Mouse (Mus musculus) inflammation-experienced regulatory T-cells, adult 6 months (primary cell): ENCODE results near the gene 6330409D20Rik. TPM values are rescaled to one million over a fixed set of nuclear protein-coding genes. Genes with fewer than 3 reads are reported as not detected.

Experiments
- ATAC-seq: one replicate; pipeline ENCODE4 v1.8.0; 2017
- polyA plus RNA-seq, 3 experiments: library from polyadenylated mRNA; unstranded; fragments of 100-300 nt; shearing (Covaris generic); gene quantifications; one replicate each; pipeline ENCODE4 v1.2.1; 2017

The 6330409D20Rik gene
- polyA plus RNA-seq, 3 experiments from 2014 or later: 1.2 to 1.3 TPM; not detected in 1

DNA sequence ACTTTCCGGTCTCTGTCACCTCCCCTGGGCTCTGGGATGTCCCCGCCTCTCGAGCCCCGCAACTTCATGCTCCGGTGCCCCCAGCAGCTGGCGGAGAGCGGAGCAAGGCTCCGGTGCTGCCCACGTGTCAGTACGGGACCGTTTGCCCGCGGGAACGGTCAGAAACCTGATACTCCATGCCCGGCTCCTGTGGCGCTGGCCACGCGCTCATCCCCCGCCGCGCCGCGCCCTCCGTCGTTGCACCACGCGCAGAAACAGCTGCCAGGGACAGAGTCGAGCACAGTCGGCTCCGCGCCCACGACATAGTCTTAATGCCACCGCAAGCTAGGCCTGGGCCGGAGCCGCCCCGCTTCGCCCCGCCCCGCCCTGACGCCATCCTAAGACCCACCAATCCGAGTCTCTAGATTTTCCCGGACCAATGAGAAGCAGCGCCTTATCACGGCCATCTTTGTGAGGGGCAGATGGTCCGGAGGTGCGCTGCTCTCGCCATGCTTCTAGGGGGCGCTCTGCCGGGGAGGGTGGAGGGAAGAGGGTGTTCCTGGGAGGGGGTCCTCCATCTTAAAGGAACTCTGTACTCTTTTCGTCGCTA is 46.9 kb downstream of the 6330409D20Rik start:
- peak; percentile 98 for ATAC-seq

GRCm38 (mm10) chr2:32693282-32693681 is 47.5 kb downstream of the 6330409D20Rik start:
- ATAC-seq: no peak

- ATAC-seq: no peak
Observed at GRCm38 (mm10) chr2:32692496-32692895, 48.3 kb downstream of the 6330409D20Rik start.

GRCm38 (mm10) chr2:32691041-32691440 is 49.8 kb downstream of the 6330409D20Rik start:
- ATAC-seq: no peak

DNA sequence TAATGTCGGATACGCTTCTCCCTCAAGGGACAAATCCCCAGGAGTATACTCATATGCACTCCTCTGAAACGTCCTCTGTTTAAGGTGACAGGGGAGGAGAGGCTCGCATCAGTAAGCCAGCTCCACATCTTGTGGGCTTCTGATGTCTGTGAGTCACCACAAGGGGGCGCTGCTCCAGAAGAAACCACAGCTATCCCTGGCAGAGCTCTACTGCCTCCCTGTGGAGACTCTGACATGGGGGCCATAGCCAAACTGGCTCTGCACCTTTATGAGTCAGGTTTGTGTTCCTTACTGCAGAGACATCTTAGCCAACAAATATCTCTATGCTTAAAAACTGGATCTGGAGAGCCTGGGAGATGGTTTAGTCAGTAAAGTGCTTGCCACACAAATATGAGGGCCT is 51.4 kb downstream of the 6330409D20Rik start:
- ATAC-seq: peak; percentile 61

DNA sequence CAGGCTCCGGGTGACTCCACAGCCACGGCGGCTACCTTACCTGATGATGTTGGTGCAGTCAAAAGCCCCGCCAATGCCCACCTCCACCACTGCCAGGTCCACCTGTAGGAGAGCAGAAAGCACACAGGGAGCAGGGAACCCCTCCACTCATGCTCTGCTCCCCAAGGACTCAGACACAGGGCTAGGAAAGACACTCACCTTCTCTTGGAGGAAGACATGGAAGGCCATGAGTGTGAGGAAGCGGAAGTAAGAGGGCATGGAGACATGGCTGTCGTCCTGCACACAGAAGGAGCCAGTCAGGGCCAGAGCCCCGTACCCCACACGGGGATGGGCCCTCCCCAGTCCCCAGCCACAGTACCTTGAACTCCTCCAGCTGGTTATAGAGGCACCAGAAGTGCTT is 53.3 kb downstream of the 6330409D20Rik start:
- no peak for ATAC-seq

GRCm38 (mm10) chr2:32686640-32687039 is 54.2 kb downstream of the 6330409D20Rik start:
- no peak for ATAC-seq

DNA sequence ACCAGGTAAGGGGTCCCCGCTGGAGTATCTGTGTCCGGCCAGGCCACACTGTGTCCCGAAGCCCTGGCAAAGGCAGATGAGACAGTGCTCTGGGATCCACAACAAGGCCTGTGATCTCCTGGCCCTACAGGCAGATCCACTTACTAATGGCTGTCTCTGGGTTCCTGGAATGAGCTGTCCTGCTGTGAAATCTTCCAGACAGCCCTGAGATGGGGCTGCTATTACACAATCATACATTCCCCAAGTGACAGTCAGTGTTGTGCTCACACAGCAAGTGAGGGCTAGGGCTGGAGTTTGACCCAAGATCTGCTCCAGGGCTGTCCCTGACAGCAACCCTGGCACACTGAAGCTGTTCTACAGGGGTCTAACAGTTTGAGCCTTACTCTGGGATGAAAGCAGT is 55.0 kb downstream of the 6330409D20Rik start:
- no peak for ATAC-seq

DNA sequence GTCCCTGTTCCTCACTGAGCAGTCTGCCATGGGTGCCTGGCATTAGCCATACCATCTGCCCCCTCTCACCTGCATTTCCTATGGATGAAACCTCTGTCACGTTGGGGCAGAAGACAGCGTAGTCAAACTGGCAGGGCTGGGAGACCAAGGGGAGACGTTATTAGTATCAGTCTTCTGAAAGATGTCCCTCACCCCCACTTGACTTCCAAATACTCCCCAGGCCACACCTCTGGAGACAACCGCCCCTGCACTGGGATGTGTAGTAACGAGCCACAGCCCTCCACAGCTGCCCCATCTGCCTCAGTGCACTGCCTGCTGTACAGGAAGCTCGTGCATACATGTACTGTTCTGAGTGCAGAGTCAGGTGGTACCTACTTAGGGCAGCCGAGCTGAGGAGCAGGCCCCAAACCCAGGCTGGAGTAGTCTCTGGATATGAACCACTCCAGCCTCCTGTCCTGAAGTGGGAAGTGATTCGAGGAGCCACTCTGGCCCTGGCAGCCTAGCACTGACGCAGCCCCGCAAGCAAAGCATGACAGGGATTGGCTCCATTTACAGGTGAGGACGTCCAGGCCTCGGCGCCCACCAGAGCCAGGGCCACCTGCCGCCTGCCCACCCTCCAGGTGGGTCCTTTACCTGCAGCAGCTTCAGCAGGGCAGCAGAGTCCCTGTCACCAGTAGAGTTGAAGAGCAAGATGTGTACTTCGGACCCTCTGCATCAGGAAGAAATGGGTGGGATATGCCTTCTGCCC is 56.0 kb downstream of the 6330409D20Rik start:
- ATAC-seq: no peak

DNA sequence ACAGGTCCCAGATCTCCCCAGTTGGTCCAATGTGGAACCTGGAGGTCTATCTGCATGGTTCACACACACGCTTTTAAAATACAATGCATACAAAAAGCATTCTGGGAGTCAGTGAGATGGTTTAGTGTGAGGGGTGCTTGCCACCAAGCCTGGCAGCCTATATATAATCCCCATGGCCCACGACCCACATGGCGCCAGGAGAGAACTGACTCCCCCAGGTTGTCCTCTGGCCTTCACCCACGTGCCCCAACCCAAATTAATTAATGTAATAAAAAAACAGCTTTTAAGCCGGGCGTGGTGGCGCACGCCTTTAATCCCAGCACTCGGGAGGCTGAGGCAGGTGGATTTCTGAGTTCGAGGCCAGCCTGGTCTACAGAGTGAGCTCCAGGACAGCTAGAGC is 57.1 kb downstream of the 6330409D20Rik start:
- no peak for ATAC-seq

DNA sequence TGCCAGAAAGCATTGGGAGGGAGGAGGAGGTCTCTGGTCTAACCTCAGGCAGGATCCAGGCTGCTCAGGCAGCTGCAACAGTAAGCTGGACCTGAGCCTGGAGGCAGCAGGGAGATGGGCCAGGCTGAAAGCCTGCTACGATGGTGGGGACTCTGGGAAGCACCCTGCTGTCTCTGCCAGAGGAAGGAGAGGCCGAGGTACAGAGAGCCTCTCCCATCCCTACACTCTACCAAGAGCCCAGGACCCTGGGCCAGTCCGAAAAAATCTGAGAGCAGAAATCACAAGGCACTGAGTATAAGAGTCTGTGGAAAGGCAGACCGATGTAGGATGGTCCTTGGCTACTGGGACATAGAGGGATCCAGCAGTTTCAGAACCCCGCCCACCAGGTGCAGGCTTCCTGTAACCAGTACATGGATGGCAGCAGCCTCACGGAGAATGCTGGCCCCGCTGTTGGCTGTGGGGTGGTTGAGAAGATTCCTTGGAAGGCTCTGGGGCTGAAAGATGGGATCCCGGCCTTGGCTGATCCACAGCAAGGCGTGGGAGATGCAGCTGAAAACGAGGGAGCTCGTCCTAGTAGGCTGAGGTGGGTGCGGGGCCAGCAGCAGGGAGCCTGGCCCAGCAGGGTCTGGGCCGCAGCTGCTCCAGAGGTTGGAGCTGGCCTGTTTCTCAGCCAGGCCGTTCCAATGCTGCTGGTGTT is 57.9 kb downstream of the 6330409D20Rik start:
- no peak for ATAC-seq

Other genes with a start within 250 kb of the 6330409D20Rik start
- 10 to 100 TPM; 40.7 to 52.4 (median 50.7) TPM for gene Fam102a, start 205.7 kb downstream of the 6330409D20Rik start, polyA plus RNA-seq
- 100 to 1,000 TPM; 126 to 160 (median 144) TPM for gene Dpm2, start 170.2 kb downstream of the 6330409D20Rik start, polyA plus RNA-seq
- gene Pip5kl1, start 166.2 kb downstream of the 6330409D20Rik start, polyA plus RNA-seq: not detected
- under 1 TPM in 1 of 3 experiments, not detected in 2; 0.31 TPM for gene 9430097D07Rik, start 165.3 kb downstream of the 6330409D20Rik start, polyA plus RNA-seq
- gene St6galnac4, start 153.9 kb downstream of the 6330409D20Rik start, polyA plus RNA-seq: 10 to 100 TPM; 31.5 to 42.6 (median 33.5) TPM
- 1 to 10 TPM; 3.4 to 5.1 (median 4.3) TPM for gene St6galnac6, start 141.3 kb downstream of the 6330409D20Rik start, polyA plus RNA-seq
- gene Ak1, start 119.3 kb downstream of the 6330409D20Rik start, polyA plus RNA-seq: under 1 TPM in 1 of 3 experiments, not detected in 2; 0.52 TPM
- gene Eng, start 94.4 kb downstream of the 6330409D20Rik start, polyA plus RNA-seq: not detected
- 1 to 10 TPM; 3.2 to 7.2 (median 5.8) TPM for gene Fpgs, start 36.9 kb downstream of the 6330409D20Rik start, polyA plus RNA-seq
- 10 to 100 TPM; 21.2 to 31.2 (median 30.4) TPM for gene Cdk9, start 27.9 kb downstream of the 6330409D20Rik start, polyA plus RNA-seq
- 10 to 100 TPM; 56.2 to 83.0 (median 61.4) TPM for gene Sh2d3c, start 20.0 kb downstream of the 6330409D20Rik start, polyA plus RNA-seq
- 10 to 100 TPM; 56.4 to 69.0 (median 67.4) TPM for gene Tor2a, start 16.2 kb upstream of the 6330409D20Rik start, polyA plus RNA-seq
- 1 to 10 TPM in 1 of 3 experiments, under 1 TPM in 2; 0.55 to 1.8 (median 0.95) TPM for gene Ttc16, start 34.6 kb upstream of the 6330409D20Rik start, polyA plus RNA-seq
- gene Ptrh1, start 34.8 kb upstream of the 6330409D20Rik start, polyA plus RNA-seq: 1 to 10 TPM; 6.5 to 9.3 (median 8.1) TPM
- 1 to 10 TPM in 1 of 3 experiments, under 1 TPM in 1, not detected in 1; 0.53 to 1.3 TPM for gene Cfap157, start 43.4 kb upstream of the 6330409D20Rik start, polyA plus RNA-seq
- 1 to 10 TPM; 2.3 to 6.1 (median 5.0) TPM for gene Stxbp1, start 106.2 kb upstream of the 6330409D20Rik start, polyA plus RNA-seq
- gene Fam129b, start 135.1 kb upstream of the 6330409D20Rik start, polyA plus RNA-seq: 1 to 10 TPM in 1 of 3 experiments, under 1 TPM in 2; 0.15 to 3.2 (median 0.90) TPM
- gene Rpl12, start 220.5 kb upstream of the 6330409D20Rik start, polyA plus RNA-seq: 100 to 1,000 TPM in 1 of 3 experiments, 10 to 100 TPM in 2; 18.9 to 858 (median 48.2) TPM
- gene Lrsam1, start 220.6 kb upstream of the 6330409D20Rik start, polyA plus RNA-seq: 1 to 10 TPM; 4.2 to 7.3 (median 7.3) TPM
- 1 to 10 TPM; 2.0 to 5.0 (median 2.5) TPM for gene Slc2a8, start 241.1 kb upstream of the 6330409D20Rik start, polyA plus RNA-seq